Mouse (Mus musculus): ENCODE results near the gene Rfx8. TPM values are rescaled to one million over a fixed set of nuclear protein-coding genes. Genes with fewer than 3 reads are reported as not detected.
"Not testable (repeated sequence)": the region's sequence is repeated elsewhere in the genome, so short reads cannot be mapped to it uniquely, and the experiment has no call there.

The Rfx8 gene
- polyA plus RNA-seq, 1 experiment: not detected

- Histone ChIP-seq H3K4me1 (ENCODE audit: control insufficient read depth, insufficient read depth, insufficient read length, low read length) (no peaks in the 10 kb centered on the region), H3K27ac (replicated peaks; ENCODE audit: low read depth, low read length) (no peak overlapping the region), H3K4me3 (ENCODE audit: insufficient read depth, low read depth, low read length) (no peak overlapping the region)
Measured at GRCm38 (mm10) chr1:39688573-39688972, 32.2 kb downstream of the Rfx8 start.

GRCm38 (mm10) chr1:39687279-39687678 lies 33.5 kb downstream of the Rfx8 start:
- H3K27ac ChIP-seq (replicated peaks; ENCODE audit: low read depth, low read length): no peak overlapping the region
- no peaks in the 10 kb centered on the region for H3K4me1 ChIP-seq (ENCODE audit: control insufficient read depth, insufficient read depth, insufficient read length, low read length)
- H3K4me3 ChIP-seq (ENCODE audit: insufficient read depth, low read depth, low read length): no peak overlapping the region

DNA sequence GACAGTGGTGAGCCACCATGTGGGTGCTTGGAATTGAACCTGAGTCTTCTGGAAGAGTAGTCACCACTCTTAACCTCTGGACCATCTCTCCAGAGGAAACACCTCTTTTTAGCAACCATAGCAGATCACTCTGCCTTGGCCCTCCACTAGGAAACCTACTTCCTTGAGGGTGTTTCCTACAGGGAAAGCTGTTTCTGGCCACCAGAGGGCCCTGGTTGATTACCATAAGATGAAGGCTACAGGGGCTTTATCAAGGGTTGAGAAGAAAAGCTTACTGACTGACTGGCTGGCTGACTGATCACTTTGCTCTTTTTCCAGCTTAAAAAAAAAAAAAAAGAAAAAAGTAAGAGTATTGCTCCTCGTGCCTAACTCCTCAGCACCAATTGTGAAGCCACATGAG lies 35.0 kb downstream of the Rfx8 start:
- Histone ChIP-seq H3K4me1 (ENCODE audit: control insufficient read depth, insufficient read depth, insufficient read length, low read length) (no peaks in the 10 kb centered on the region), H3K4me3 (ENCODE audit: insufficient read depth, low read depth, low read length) (no peak overlapping the region), H3K27ac (replicated peaks; ENCODE audit: low read depth, low read length) (no peak overlapping the region)

DNA sequence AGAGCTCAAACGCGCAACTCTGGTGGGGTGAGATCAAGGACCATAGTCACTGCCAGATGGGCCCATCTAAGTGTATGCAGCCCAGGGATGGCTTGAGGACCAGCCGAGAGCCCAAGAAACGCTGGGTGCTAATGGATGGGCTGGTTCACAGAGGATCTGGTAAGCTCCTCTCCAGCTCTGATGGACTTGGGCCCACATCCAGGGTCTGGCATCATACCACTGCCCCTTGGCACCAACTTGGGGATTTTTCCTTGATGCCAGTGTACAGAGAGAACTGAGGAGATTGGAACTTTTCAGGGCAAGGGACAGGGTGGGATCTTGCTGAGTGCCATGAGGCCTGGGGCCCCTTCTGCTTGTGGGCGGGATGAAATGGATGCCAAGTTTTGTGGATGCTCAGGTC lies 39.2 kb downstream of the Rfx8 start:
- Histone ChIP-seq H3K4me1 (ENCODE audit: control insufficient read depth, insufficient read depth, insufficient read length, low read length) (no peaks in the 10 kb centered on the region), H3K27ac (replicated peaks; ENCODE audit: low read depth, low read length) (no peak overlapping the region), H3K4me3 (ENCODE audit: insufficient read depth, low read depth, low read length) (no peak overlapping the region)

GRCm38 (mm10) chr1:39680546-39680945 lies 40.3 kb downstream of the Rfx8 start:
- Histone ChIP-seq H3K4me3 (ENCODE audit: insufficient read depth, low read depth, low read length) (no peak overlapping the region), H3K4me1 (ENCODE audit: control insufficient read depth, insufficient read depth, insufficient read length, low read length) (no peaks in the 10 kb centered on the region), H3K27ac (replicated peaks; ENCODE audit: low read depth, low read length) (no peak overlapping the region)

- Histone ChIP-seq H3K4me3 (ENCODE audit: insufficient read depth, low read depth, low read length) (no peak overlapping the region), H3K27ac (replicated peaks; ENCODE audit: low read depth, low read length) (no peak overlapping the region), H3K4me1 (ENCODE audit: control insufficient read depth, insufficient read depth, insufficient read length, low read length) (no peaks in the 10 kb centered on the region)
Measured at GRCm38 (mm10) chr1:39678883-39679282, 41.9 kb downstream of the Rfx8 start.

GRCm38 (mm10) chr1:39676221-39676876 lies 44.4 kb downstream of the Rfx8 start:
- Histone ChIP-seq H3K4me3 (ENCODE audit: insufficient read depth, low read depth, low read length) (no peak overlapping the region), H3K4me1 (ENCODE audit: control insufficient read depth, insufficient read depth, insufficient read length, low read length) (no peaks in the 10 kb centered on the region), H3K27ac (replicated peaks; ENCODE audit: low read depth, low read length) (no peak overlapping the region)

DNA sequence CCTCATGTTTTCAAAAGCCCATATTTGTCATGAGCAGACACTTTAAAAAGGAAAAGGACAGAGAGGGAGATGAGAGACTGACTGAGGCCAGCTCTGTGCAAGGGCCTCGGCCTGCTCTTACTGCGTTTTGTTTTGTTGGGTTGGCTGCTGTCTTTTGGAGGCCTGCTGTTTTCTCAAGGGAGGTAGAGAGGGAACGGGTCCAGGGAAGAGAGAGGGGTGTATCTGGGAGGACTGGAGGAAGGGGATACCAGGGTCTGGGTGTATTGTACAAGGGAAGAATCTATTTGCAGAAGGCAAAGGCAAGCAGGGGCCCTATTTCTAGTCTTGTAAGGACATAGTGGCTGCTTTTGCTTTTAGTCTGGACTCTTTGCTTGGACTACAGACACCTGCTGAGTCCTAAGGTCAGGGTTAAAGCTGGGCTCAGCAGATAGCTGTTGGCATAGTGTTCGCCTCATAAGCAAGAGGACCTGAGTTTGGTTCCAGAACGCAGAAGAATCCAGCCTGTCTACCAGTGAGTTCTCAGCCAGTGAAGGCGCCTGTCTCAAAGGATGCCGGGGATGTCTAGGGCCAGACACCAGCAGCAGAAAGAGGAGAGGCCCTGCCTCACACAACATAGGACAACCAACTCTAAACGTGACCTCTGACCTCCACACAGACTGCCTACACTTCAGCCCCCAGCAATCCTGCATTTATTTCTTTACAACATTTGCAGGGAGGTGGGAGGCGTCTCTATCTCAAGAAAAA lies 48.3 kb downstream of the Rfx8 start:
- Histone ChIP-seq H3K4me1 (ENCODE audit: control insufficient read depth, insufficient read depth, insufficient read length, low read length) (no peaks in the 10 kb centered on the region; the same call in 1 of the 2 replicates), H3K27ac (replicated peaks; ENCODE audit: low read depth, low read length) (no peak overlapping the region), H3K4me3 (ENCODE audit: insufficient read depth, low read depth, low read length) (no peak overlapping the region)

DNA sequence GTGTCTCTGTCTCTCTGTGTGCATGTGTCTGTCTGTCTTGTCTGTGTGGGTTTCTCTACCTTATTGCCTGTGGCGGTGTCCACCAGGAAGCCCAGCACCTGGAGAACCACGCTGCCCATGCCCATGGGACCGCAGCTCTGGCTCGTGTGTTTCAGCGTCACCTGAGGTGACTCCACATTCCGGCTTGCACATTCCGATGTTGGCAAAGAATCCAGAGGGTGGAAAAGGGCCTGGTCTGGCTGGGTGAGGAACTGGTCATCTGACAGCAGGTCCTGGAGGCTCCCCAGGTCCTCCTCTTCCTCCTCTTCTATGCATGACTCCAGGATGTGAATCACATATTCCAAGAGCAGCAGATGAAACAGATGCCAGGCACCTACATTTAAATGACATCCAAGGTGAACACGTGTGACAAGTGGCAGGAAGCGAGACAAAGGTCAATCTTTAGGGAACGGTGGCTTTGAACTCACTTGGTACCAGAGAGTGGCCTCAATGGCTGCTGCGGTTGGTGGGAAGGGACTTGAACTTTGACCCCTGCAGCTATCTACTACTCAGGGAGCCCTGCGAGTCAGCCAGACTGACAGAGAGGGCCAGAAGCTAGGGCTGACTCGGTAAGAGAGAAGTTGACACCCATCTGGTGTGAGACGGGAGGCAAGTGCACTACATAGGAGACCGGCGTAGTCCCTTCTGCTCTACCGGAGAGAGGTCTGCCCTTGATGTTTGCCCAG lies 50.4 kb downstream of the Rfx8 start:
- Histone ChIP-seq H3K27ac (replicated peaks; ENCODE audit: low read depth, low read length) (no peak overlapping the region), H3K4me3 (ENCODE audit: insufficient read depth, low read depth, low read length) (no peak overlapping the region)

GRCm38 (mm10) chr1:39666751-39667252 lies 54.0 kb downstream of the Rfx8 start:
- H3K27ac ChIP-seq (replicated peaks; ENCODE audit: low read depth, low read length): no peak overlapping the region
- H3K4me1 ChIP-seq (ENCODE audit: control insufficient read depth, insufficient read depth, insufficient read length, low read length): no peaks in the 10 kb centered on the region; the same call in 1 of the 2 replicates
- H3K4me3 ChIP-seq (ENCODE audit: insufficient read depth, low read depth, low read length): no peak overlapping the region

More for the DNA sequence above, 50.4 kb downstream of the Rfx8 start:
- H3K4me1 ChIP-seq (ENCODE audit: control insufficient read depth, insufficient read depth, insufficient read length, low read length): no peaks in the 10 kb centered on the region; the same call in 1 of the 2 replicates

- Histone ChIP-seq H3K4me1 (ENCODE audit: control insufficient read depth, insufficient read depth, insufficient read length, low read length) (no peaks in the 10 kb centered on the region), H3K4me3 (ENCODE audit: insufficient read depth, low read depth, low read length) (no peak overlapping the region), H3K27ac (replicated peaks; ENCODE audit: low read depth, low read length) (no peak overlapping the region)
Measured at GRCm38 (mm10) chr1:39664039-39664625, 56.7 kb downstream of the Rfx8 start.

DNA sequence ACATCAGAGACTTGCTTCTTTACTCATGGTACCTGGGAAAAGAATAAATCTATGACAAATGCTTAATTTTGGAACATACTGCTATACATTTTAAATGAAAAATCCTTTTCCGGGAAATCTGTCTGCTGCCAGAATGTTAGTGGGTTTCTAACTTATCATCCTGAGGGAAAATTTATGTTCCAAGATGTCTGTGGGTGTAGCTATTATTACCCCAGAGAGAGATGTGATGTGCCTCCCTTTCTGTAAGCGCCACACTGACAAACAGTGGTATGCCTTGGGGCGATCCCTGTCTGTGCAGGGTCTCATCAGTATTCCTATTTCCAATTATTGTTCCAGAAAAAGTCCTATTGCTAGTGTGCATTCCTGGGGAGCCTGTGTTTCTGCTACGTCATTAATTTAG lies 57.7 kb downstream of the Rfx8 start:
- Histone ChIP-seq H3K4me1 (ENCODE audit: control insufficient read depth, insufficient read depth, insufficient read length, low read length) (no peaks in the 10 kb centered on the region), H3K27ac (replicated peaks; ENCODE audit: low read depth, low read length) (no peak overlapping the region), H3K4me3 (ENCODE audit: insufficient read depth, low read depth, low read length) (no peak overlapping the region)

- H3K27ac ChIP-seq (replicated peaks; ENCODE audit: low read depth, low read length): no peak overlapping the region
- no peaks in the 10 kb centered on the region for H3K4me1 ChIP-seq (ENCODE audit: control insufficient read depth, insufficient read depth, insufficient read length, low read length)
- H3K4me3 ChIP-seq (ENCODE audit: insufficient read depth, low read depth, low read length): no peak overlapping the region
Measured at GRCm38 (mm10) chr1:39656976-39657529, 63.7 kb downstream of the Rfx8 start.

- not testable (repeated sequence) for H3K27ac ChIP-seq (replicated peaks; ENCODE audit: low read depth, low read length); H3K4me1 ChIP-seq (ENCODE audit: control insufficient read depth, insufficient read depth, insufficient read length, low read length); H3K4me3 ChIP-seq (ENCODE audit: insufficient read depth, low read depth, low read length)
Measured at GRCm38 (mm10) chr1:39654901-39655300, 65.9 kb downstream of the Rfx8 start.

GRCm38 (mm10) chr1:39653028-39653427 lies 67.8 kb downstream of the Rfx8 start:
- Histone ChIP-seq H3K4me1 (ENCODE audit: control insufficient read depth, insufficient read depth, insufficient read length, low read length) (no peaks in the 10 kb centered on the region; the same call in 1 of the 2 replicates), H3K27ac (replicated peaks; ENCODE audit: low read depth, low read length) (no peak overlapping the region), H3K4me3 (ENCODE audit: insufficient read depth, low read depth, low read length) (no peak overlapping the region)

All from brown adipose tissue, adult 24 weeks (tissue).